Mouse (Mus musculus) layer of hippocampus, postnatal 10 days (tissue): ENCODE results near the gene Gdi2. TPM values are rescaled to one million over a fixed set of nuclear protein-coding genes. Genes with fewer than 3 reads are reported as not detected.

Source experiments
- DNase-seq, 2 experiments: peaks; one replicate each; pipeline ENCODE4 v3.0.0; 2021; ENCODE audit warnings: low spot score in 2 of 2
- total RNA-seq, 2 experiments: library from RNA; stranded (reverse); gene quantifications; 2 replicates each; pipeline ENCODE4 v1.2.3; 2021

The Gdi2 gene
- total RNA-seq, 2 experiments from 2014 or later, result 338 to 356 TPM

GRCm38 (mm10) chr13:3544925-3545324, 7.1 kb downstream of the Gdi2 start:
- no peak for DNase-seq

- DNase-seq, result no peak
Measured at GRCm38 (mm10) chr13:3547410-3547809, 9.5 kb downstream of the Gdi2 start.

DNA sequence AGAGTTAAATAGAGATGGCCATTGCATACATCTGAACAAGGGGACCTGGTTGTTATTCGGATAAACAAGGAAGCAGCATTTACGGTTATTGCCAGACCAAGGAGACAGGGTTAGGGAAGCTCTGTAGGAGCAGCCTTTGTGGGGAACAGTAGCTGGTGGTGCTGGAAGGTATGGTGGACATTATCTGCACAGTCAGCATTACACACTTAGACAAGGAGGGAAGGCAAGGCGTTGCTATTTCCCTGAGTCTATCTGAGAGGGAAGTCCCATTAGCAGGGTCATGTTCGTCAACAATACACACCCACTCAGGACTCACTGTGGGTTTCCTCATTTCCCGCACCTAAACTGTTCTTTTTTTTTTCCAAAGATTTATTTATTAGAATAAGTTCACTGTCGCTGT, 10.0 kb downstream of the Gdi2 start:
- DNase-seq, result no peak

GRCm38 (mm10) chr13:3563130-3563529, 25.3 kb downstream of the Gdi2 start:
- no peak for DNase-seq

GRCm38 (mm10) chr13:3563953-3564352, 26.1 kb downstream of the Gdi2 start:
- DNase-seq, result no peak

DNA sequence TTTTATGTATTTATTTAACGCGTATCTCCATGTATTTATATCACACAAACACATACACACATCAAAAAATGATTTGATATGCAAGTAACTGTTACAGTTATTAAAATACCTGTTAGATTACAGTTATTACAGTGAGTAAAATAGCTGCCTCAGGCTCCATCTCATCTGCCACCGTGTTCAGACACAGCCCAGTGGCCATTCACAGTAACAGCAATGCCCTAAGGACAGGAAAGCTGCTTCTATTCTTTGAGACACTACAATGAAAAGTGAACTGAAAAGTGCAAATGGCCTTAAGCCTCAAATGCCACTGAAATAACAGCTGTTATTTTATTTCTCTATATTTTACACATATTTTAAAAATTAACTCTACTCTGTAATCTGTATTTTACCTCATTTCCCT, 52.9 kb downstream of the Gdi2 start:
- DNase-seq, result no peak

DNA sequence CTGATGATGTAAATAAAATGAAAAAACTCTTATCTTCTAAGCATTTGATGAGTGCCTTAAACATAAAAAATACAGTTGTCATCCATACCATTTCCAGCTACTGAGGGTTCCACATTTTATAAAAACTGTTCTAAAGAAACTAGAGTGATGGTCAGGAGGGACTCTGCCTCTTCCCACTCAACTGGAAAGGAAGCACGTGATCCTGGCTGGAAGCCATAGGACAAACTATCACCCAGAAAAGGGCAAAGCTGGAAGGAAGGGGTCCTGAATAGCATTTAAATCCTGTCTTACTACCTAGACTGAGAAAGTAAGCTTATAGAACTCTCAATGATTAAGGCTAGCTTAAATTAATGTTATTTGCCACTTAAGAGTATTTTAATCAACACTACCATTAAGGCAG, 56.4 kb downstream of the Gdi2 start:
- no peak for DNase-seq

DNA sequence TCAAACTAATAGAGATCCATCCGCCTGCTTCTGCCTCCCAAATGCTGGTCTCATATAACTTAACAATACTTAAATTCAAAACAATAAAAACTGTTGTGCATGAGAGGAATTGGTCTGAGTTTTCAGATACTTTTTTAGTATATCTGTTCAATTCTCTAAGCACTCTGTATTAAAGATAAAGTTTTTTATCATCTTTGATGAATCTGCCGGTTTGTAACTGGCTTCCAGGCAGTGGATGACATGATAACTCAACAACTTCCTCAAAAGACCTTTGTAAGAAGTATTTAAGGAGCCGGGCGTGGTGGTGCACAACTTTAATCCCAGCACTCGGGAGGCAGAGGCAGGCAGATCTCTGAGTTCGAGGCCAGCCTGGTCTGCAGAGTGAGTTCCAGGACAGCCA, 58.4 kb downstream of the Gdi2 start:
- no peak for DNase-seq

DNA sequence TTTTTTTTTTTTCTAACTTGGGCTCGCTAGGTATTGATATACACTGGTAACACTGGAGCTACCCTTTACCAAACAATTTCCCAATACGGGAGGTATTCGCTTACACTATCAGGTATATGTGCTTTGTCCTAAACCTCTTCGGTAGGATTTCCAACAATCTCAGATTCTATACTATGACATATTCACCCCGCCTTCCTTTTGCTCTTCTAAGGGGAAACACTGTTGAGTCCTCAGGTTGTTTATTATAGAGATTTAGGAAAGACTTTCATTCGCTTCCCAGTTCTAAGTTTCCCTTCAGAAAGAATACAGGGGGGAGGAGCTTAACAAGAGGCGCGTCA, 71.9 kb downstream of the Gdi2 start:
- DNase-seq, result no peak

- DNase-seq, result peak in 1 of 2 experiments; percentile 45
Measured at GRCm38 (mm10) chr13:3610118-3610794, 72.4 kb downstream of the Gdi2 start.

- DNase-seq, result peak; percentile 97
Measured at GRCm38 (mm10) chr13:3610795-3611438, 73.1 kb downstream of the Gdi2 start, which contains the start of gene Fam208b. Gene Fam208b, minus strand, starts transcription at chr13:3611108.

Other genes starting within 250 kb of the Gdi2 start
- 10 to 100 TPM; 26.1 to 27.9 TPM for gene Fam208b, start 73.0 kb downstream of the Gdi2 start, total RNA-seq
- gene Asb13, start 96.0 kb downstream of the Gdi2 start, total RNA-seq, result 10 to 100 TPM; 24.3 to 27.1 TPM